23 mouse cellular contexts compared by ENCODE assay signal in genomic region chr11:59477240-59477639, GRCm38 (mm10).
"Had no signal": no experiment of that assay in that cellular context is flagged by ENCODE, and none has a peak within 500 bp of the region (broad histone marks: within the 10 kb centered on the region; RNA-seq: fewer than 3 reads in every experiment).

No protein-coding gene starts in this region.

- H3K9me3 ChIP-seq: liver, embryonic 15.5 days; lung, embryonic 15.5 days; midbrain, embryonic 13.5 days; midbrain, embryonic 15.5 days; neural tube, embryonic 13.5 days; neural tube, embryonic 15.5 days; stomach, embryonic 15.5 days had no signal

- DNase-seq: liver, postnatal 0 days; lung, adult 2 months; lung, postnatal 14 days; lung, postnatal 36 days; retina, postnatal 1 day; right cerebral cortex, adult 18-20 months; right cerebral cortex, postnatal 25 days; right cerebral cortex, postnatal 4 days; spleen, adult 18-20 months; thymus, adult 18-20 months; thymus, postnatal 14 days; thymus, postnatal 36 days had no signal

- H3K9ac ChIP-seq: liver, embryonic 15.5 days; liver, postnatal 0 days; lung, embryonic 15.5 days; midbrain, embryonic 13.5 days; midbrain, embryonic 15.5 days; neural tube, embryonic 13.5 days; neural tube, embryonic 15.5 days; stomach, embryonic 15.5 days had no signal

- H3K4me2 ChIP-seq: liver, embryonic 15.5 days; lung, embryonic 15.5 days; midbrain, embryonic 11.5 days; midbrain, embryonic 13.5 days; midbrain, embryonic 15.5 days; neural tube, embryonic 13.5 days; neural tube, embryonic 15.5 days; stomach, embryonic 15.5 days had no signal

- H3K4me1 ChIP-seq: lung, embryonic 15.5 days; midbrain, embryonic 13.5 days; midbrain, embryonic 15.5 days; neural tube, embryonic 13.5 days; neural tube, embryonic 15.5 days; stomach, embryonic 15.5 days had no signal

- H3K27me3 ChIP-seq: lung, embryonic 15.5 days; midbrain, embryonic 15.5 days; neural tube, embryonic 13.5 days; neural tube, embryonic 15.5 days; stomach, embryonic 15.5 days had no signal

- H3K36me3 ChIP-seq: liver, embryonic 15.5 days; lung, embryonic 15.5 days; midbrain, embryonic 13.5 days; midbrain, embryonic 15.5 days; neural tube, embryonic 13.5 days; neural tube, embryonic 15.5 days; stomach, embryonic 15.5 days had no signal

- H3K4me3 ChIP-seq: liver, embryonic 15.5 days; lung, embryonic 15.5 days; megakaryocyte, embryonic 14.5 days; midbrain, embryonic 13.5 days; midbrain, embryonic 15.5 days; neural tube, embryonic 13.5 days; neural tube, embryonic 15.5 days; stomach, embryonic 15.5 days had no signal

- H3K27ac ChIP-seq: liver, embryonic 15.5 days; lung, embryonic 15.5 days; macrophage; midbrain, embryonic 13.5 days; midbrain, embryonic 15.5 days; neural tube, embryonic 13.5 days; neural tube, embryonic 15.5 days; stomach, embryonic 15.5 days; stomach, postnatal 0 days had no signal
